Mouse (Mus musculus) G1E (cell line): ENCODE data around the gene Dennd1a.

Source experiments
- CTCF ChIP-seq: IDR thresholded peaks from 2 replicates; pipeline ENCODE4 v1.5.1; 2012; ENCODE audit warnings: low read depth, low read length, inconsistent platforms, mixed read lengths
- GATA2 ChIP-seq: IDR thresholded peaks from 2 replicates; pipeline ENCODE4 v1.6.1; 2012; ENCODE audit warnings: low read depth, low read length, inconsistent platforms, borderline replicate concordance

DNA sequence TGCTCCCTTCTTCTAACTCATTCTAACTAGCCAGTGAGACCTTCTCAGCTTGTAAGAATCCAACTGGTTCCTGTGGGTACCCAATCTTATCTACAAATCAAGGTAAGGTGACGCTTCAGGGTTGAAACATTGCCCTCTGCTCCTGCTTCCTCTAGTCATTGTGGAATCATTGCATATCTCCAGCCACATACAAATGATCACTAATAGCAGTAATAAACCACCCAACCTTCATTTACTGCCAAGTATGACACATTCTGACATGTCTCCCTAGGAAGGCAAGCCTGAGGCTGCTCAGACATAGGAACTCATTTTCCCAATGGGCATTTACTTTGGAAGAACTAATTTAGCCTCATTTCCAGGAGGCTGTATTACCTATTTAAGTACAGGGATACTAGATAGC, 18.0 kb upstream of the Dennd1a start:
- no peak for TF ChIP-seq CTCF
- no peak for TF ChIP-seq GATA2
